Comparison of ENCODE assay signal across 8 mouse cellular contexts in genomic region chrX:23692336-23692721, GRCm38 (mm10). TPM values are rescaled to one million over a fixed set of nuclear protein-coding genes. Genes with fewer than 3 reads are reported as not detected.
A peak's percentile ranks its signal among the peaks of the same experiment; 100 is the strongest.
DNase-seq lines count a peak whose midpoint lies in the region; ATAC-seq and TF ChIP-seq lines count a peak whose summit lies in the region.

No protein-coding gene starts in this region.

- no peaks in the 10 kb centered on the region; the same call in 1 of the 2 replicates for H3K27me3 ChIP-seq in heart, embryonic 10.5 days (ENCODE audit: insufficient read depth, poor library complexity, severe bottlenecking)
- no peaks in the 10 kb centered on the region for H3K27me3 ChIP-seq in liver, embryonic 11.5 days (replicated peaks; ENCODE audit: control insufficient read depth, insufficient read depth, low read length)
- H3K27me3 ChIP-seq in stomach, embryonic 14.5 days (ENCODE audit: control insufficient read depth, insufficient read depth, low read length), result no peaks in the 10 kb centered on the region

- no peaks in the 10 kb centered on the region for H3K4me1 ChIP-seq in heart, embryonic 10.5 days
- H3K4me1 ChIP-seq in ES-E14 (ENCODE audit: control insufficient read depth in 2 of 2, insufficient read depth in 2 of 2, low read length in 2 of 2, poor library complexity in 1 of 2), result no peaks in the 10 kb centered on the region
- H3K4me1 ChIP-seq in liver, embryonic 11.5 days (replicated peaks; ENCODE audit: control insufficient read depth, insufficient read depth, low read length), result no peaks in the 10 kb centered on the region
- H3K4me1 ChIP-seq in stomach, embryonic 14.5 days (ENCODE audit: control insufficient read depth, insufficient read depth, low read length), result no peaks in the 10 kb centered on the region

- H3K4me3 ChIP-seq in heart, embryonic 10.5 days, result peak overlapping the region; percentile 68
- H3K4me3 ChIP-seq in ES-E14 (ENCODE audit: insufficient read depth in 1 of 2, low read depth in 1 of 2, low read length in 2 of 2, poor library complexity in 1 of 2, severe bottlenecking in 1 of 2), result peak overlapping the region; percentile 37 to 74; a peak in 3 of 4 replicates
- peak overlapping the region; percentile 66 for H3K4me3 ChIP-seq in liver, embryonic 11.5 days (ENCODE audit: low read depth, low read length)
- H3K4me3 ChIP-seq in stomach, embryonic 14.5 days (ENCODE audit: low read depth, low read length), result peak overlapping the region; percentile 50

- no peak for DNase-seq in heart, embryonic 10.5 days (ENCODE audit: low spot score)
- no peak for DNase-seq in heart, postnatal 36 days
- no peak for DNase-seq in ES-E14 (ENCODE audit: low read depth, low spot score)
- DNase-seq in liver, embryonic 11.5 days (ENCODE audit: low spot score), result no peak
- no peak for DNase-seq in thymus, postnatal 36 days
- no peak for DNase-seq in layer of hippocampus, adult 9-10 months (ENCODE audit: low spot score)

- no peak overlapping the region; the same call in 1 of the 2 replicates for H3K9ac ChIP-seq in ES-E14 (ENCODE audit: insufficient read depth, low read depth, low read length, poor library complexity, severe bottlenecking)
- H3K9ac ChIP-seq in liver, embryonic 11.5 days (ENCODE audit: low read depth, low read length), result 0 out of 2 replicates have a peak overlapping the region, but pooled peaks have one; percentile 25
- no peak overlapping the region for H3K9ac ChIP-seq in stomach, embryonic 14.5 days (replicated peaks; ENCODE audit: low read depth, low read length)

- H3K9me3 ChIP-seq in heart, embryonic 10.5 days, result no peaks in the 10 kb centered on the region
- H3K9me3 ChIP-seq in ES-E14 (ENCODE audit: control insufficient read depth, insufficient read depth, low read depth, low read length), result no peaks in the 10 kb centered on the region
- no peaks in the 10 kb centered on the region for H3K9me3 ChIP-seq in liver, embryonic 11.5 days (ENCODE audit: control insufficient read depth, low read length)
- H3K9me3 ChIP-seq in stomach, embryonic 14.5 days (ENCODE audit: control insufficient read depth, low read depth, low read length), result no peaks in the 10 kb centered on the region

- 20% methylated on average over 5 of the region's 5 CpGs for WGBS in heart, embryonic 10.5 days
- 10% methylated on average over 5 of the region's 5 CpGs for WGBS in liver, embryonic 11.5 days
- WGBS in stomach, embryonic 14.5 days, result 15% methylated on average over 5 of the region's 5 CpGs

- ATAC-seq in erythroid progenitor cell, adult 5-6 weeks (replicated peaks; ENCODE audit: low FRiP score, poor library complexity, severe bottlenecking), result peak; percentile 42
- peak; percentile 19 for ATAC-seq in liver, embryonic 11.5 days (replicated peaks; ENCODE audit: low FRiP score)
- ATAC-seq in stomach, embryonic 14.5 days (ENCODE audit: insufficient number of reproducible peaks, insufficient read depth, low FRiP score, low read depth), result no peak

- no peaks in the 10 kb centered on the region for H3K36me3 ChIP-seq in heart, embryonic 10.5 days
- no peaks in the 10 kb centered on the region for H3K36me3 ChIP-seq in ES-E14 (ENCODE audit: control insufficient read depth, insufficient read depth, low read length, poor library complexity, severe bottlenecking)
- no peaks in the 10 kb centered on the region for H3K36me3 ChIP-seq in liver, embryonic 11.5 days (ENCODE audit: control insufficient read depth, insufficient read depth, low read length)
- H3K36me3 ChIP-seq in stomach, embryonic 14.5 days (ENCODE audit: control insufficient read depth, insufficient read depth, low read length), result no peaks in the 10 kb centered on the region

- peak overlapping the region; percentile 63 for H3K4me2 ChIP-seq in liver, embryonic 11.5 days
- H3K4me2 ChIP-seq in stomach, embryonic 14.5 days (replicated peaks; ENCODE audit: low read depth, low read length), result peak overlapping the region; percentile 34; the same call in 1 of the 2 replicates

- intact Hi-C loops in heart, postnatal 36 days (cut with DNase I), result no loop called here

- H3K27ac ChIP-seq in heart, embryonic 10.5 days, result no peak overlapping the region; the same call in 1 of the 2 replicates
- no peak overlapping the region for H3K27ac ChIP-seq in ES-E14 (ENCODE audit: insufficient read depth, low read depth, low read length, poor library complexity, severe bottlenecking)
- H3K27ac ChIP-seq in liver, embryonic 11.5 days (ENCODE audit: low read depth, low read length), result no peak overlapping the region
- H3K27ac ChIP-seq in stomach, embryonic 14.5 days (ENCODE audit: low read length), result no peak overlapping the region

- in situ Hi-C loops in ES-E14 (cut with MboI; ENCODE audit: low sequenced_read_pairs in 2 of 2, unreplicated experiment in 2 of 2), result no loop called here

TF ChIP-seq in ES-E14, 5 proteins besides CTCF, POLR2A, EP300 and RAD21:
- TF ChIP-seq ZC3H11A (IDR thresholded peaks at IDR 0.05; ENCODE audit: borderline replicate concordance, low read depth, low read length) (no peak), MAFK (IDR thresholded peaks at IDR 0.05; ENCODE audit: insufficient read depth, low read depth, low read length) (no peak)
TF ChIP-seq in ES-E14: peak in this region for 0.

RNA-seq across cellular contexts. Expression of gene Wdr44, which starts 0.5 kb away (rescaled TPM):
- polyA plus RNA-seq in heart, embryonic 10.5 days (2016; fragmentation: Nextera tagmentation; extraction: Ambion mirVana), result 5.7 and 6.3 TPM in 2 replicates
- 10 to 100 TPM in 1 of 2 experiments, 1 to 10 TPM in 1; 8.2 to 10.4 TPM for total RNA-seq in heart, postnatal 36 days (2021)
- total RNA-seq in ES-E14 (2012; rRNA removed), result 6.7 and 7.3 TPM in 2 replicates
- 91.9 and 97.3 TPM in 2 replicates for total RNA-seq in erythroid progenitor cell, adult 5-6 weeks (2015; ENCODE audit: low replicate concordance)
- total RNA-seq in erythroid progenitor cell, adult 5-6 weeks (2017; ENCODE audit: low replicate concordance), result 66.7 and 74.8 TPM in 2 replicates
- polyA plus RNA-seq in liver, embryonic 11.5 days (2014; fragmentation: Nextera tagmentation; extraction: Ambion mirVana), result 4.8 and 6.0 TPM in 2 replicates
- 8.6 and 9.7 TPM in 2 replicates for polyA plus RNA-seq in stomach, embryonic 14.5 days (2014; fragmentation: Nextera tagmentation; extraction: Ambion mirVana)
